Mouse (Mus musculus) lung, adult 2 months (tissue): Measurements from ENCODE around the gene Klhl10. TPM values are rescaled to one million over a fixed set of nuclear protein-coding genes. Genes with fewer than 3 reads are reported as not detected.
A peak's percentile ranks its signal among the peaks of the same experiment; 100 is the strongest.

Experiments
- DNase-seq: peaks from one replicate; pipeline ENCODE4 v3.0.0; 2022
- H3K4me1 ChIP-seq: fragments of 200-500 bp; 2 replicates; pipeline ENCODE4 v1.6.1; 2011; ENCODE audit warnings: low read length; ENCODE audit not compliant: control insufficient read depth, insufficient read depth
- H3K4me3 ChIP-seq: fragments of 200-500 bp; replicated peaks from 2 replicates; pipeline ENCODE3; 2011; ENCODE audit warnings: low read depth, mild to moderate bottlenecking, control low read depth, low read length; ENCODE audit errors: extremely low read depth
- CTCF ChIP-seq: fragments of 200-500 bp; IDR thresholded peaks from 2 replicates; pipeline ENCODE4 v1.5.1; 2011; ENCODE audit warnings: mild to moderate bottlenecking, low read length, control low read depth; ENCODE audit not compliant: insufficient read depth
- POLR2A ChIP-seq: fragments of 200-500 bp; IDR thresholded peaks from 2 replicates; pipeline ENCODE4 v1.6.1; 2011; ENCODE audit warnings: low read depth, mild to moderate bottlenecking, control low read depth, low read length, borderline replicate concordance; ENCODE audit errors: extremely low read depth
- WGBS: fragments of 180-500 bp; shearing (Covaris S2); methylation state at CpG from one replicate; pipeline ENCODE4 v1.1.7; 2018; 5-methylcytosine and 5-hydroxymethylcytosine counted together
- polyA plus RNA-seq: library from polyadenylated mRNA; depleted of rRNA; stranded (reverse); fragments of >200 nt; gene quantifications from 2 replicates; pipeline ENCODE4 v1.2.3, GENCODE M21; 2012

Gene Klhl10
- polyA plus RNA-seq, 1 experiment = 0.49 TPM

- TF ChIP-seq POLR2A (no peak), CTCF (no peak)
- DNase-seq = no peak
- WGBS = 88% methylated on average over 7 of the region's 7 CpGs
Observed at GRCm38 (mm10) chr11:100423836-100424235, 17.9 kb upstream of the Klhl10 start.

GRCm38 (mm10) chr11:100425851-100426250, 15.9 kb upstream of the Klhl10 start:
- 27% methylated on average over 7 of the region's 7 CpGs for WGBS
- no peaks in the 10 kb centered on the region for H3K4me1 ChIP-seq
- no peak overlapping the region for H3K4me3 ChIP-seq
- TF ChIP-seq CTCF = peak; percentile 84
- TF ChIP-seq POLR2A = no peak
- DNase-seq = peak; percentile 71

More at GRCm38 (mm10) chr11:100423836-100424235, 17.9 kb upstream of the Klhl10 start:
- Histone ChIP-seq H3K4me3 (no peak overlapping the region), H3K4me1 (no peaks in the 10 kb centered on the region)

GRCm38 (mm10) chr11:100426820-100427219, 14.9 kb upstream of the Klhl10 start:
- Histone ChIP-seq H3K4me3 (no peak overlapping the region), H3K4me1 (no peaks in the 10 kb centered on the region)
- TF ChIP-seq POLR2A (no peak), CTCF (no peak)
- 65% methylated on average over 3 of the region's 3 CpGs for WGBS
- no peak for DNase-seq

- H3K4me1 ChIP-seq = no peaks in the 10 kb centered on the region
- TF ChIP-seq POLR2A = no peak
- TF ChIP-seq CTCF = no peak
- H3K4me3 ChIP-seq = no peak overlapping the region
- no peak for DNase-seq
- WGBS = 36% methylated on average over 9 of the region's 9 CpGs
Observed at GRCm38 (mm10) chr11:100428612-100429199, 13.0 kb upstream of the Klhl10 start.

GRCm38 (mm10) chr11:100430052-100430451, 11.7 kb upstream of the Klhl10 start:
- no peak for TF ChIP-seq CTCF
- DNase-seq = no peak
- WGBS = 73% methylated on average over 7 of the region's 7 CpGs
- H3K4me1 ChIP-seq = no peaks in the 10 kb centered on the region
- H3K4me3 ChIP-seq = no peak overlapping the region

- no peak for TF ChIP-seq CTCF
- no peak for TF ChIP-seq POLR2A
- H3K4me3 ChIP-seq = no peak overlapping the region
- H3K4me1 ChIP-seq = no peaks in the 10 kb centered on the region
- 79% methylated on average over 5 of the region's 5 CpGs for WGBS
- no peak for DNase-seq
Observed at GRCm38 (mm10) chr11:100432002-100432401, 9.7 kb upstream of the Klhl10 start.

GRCm38 (mm10) chr11:100435678-100436246, 6.0 kb upstream of the Klhl10 start:
- no peak for TF ChIP-seq CTCF
- no peak for TF ChIP-seq POLR2A
- WGBS = 87% methylated on average over 9 of the region's 9 CpGs
- Histone ChIP-seq H3K4me3 (no peak overlapping the region), H3K4me1 (peaks cover 3% of the 10 kb centered on the region)
- DNase-seq = no peak

- TF ChIP-seq CTCF (no peak), POLR2A (no peak)
- H3K4me1 ChIP-seq = peaks cover 3% of the 10 kb centered on the region
- no peak for DNase-seq
- H3K4me3 ChIP-seq = no peak overlapping the region
- WGBS = 93% methylated on average over 1 of the region's 1 CpGs
Observed at GRCm38 (mm10) chr11:100437901-100438300, 3.8 kb upstream of the Klhl10 start.

GRCm38 (mm10) chr11:100440691-100441522, 810 bp upstream of the Klhl10 start:
- DNase-seq = peak; percentile 85
- whole genome bisulfite sequencing = under 1% methylated on average over 52 of the region's 52 CpGs
- peak; percentile 90 for TF ChIP-seq POLR2A
- no peak for TF ChIP-seq CTCF

GRCm38 (mm10) chr11:100442625-100443024, 908 bp downstream of the Klhl10 start:
- TF ChIP-seq CTCF = no peak
- no peak for TF ChIP-seq POLR2A
- 74% methylated on average over 6 of the region's 6 CpGs for WGBS
- peaks cover 3% of the 10 kb centered on the region for H3K4me1 ChIP-seq
- no peak overlapping the region for H3K4me3 ChIP-seq
- DNase-seq = no peak

More at GRCm38 (mm10) chr11:100440691-100441522, 810 bp upstream of the Klhl10 start:
- Histone ChIP-seq H3K4me3 (peak overlapping the region; percentile 95), H3K4me1 (peaks cover 3% of the 10 kb centered on the region)
